Mouse (Mus musculus): ENCODE results near the gene Tmtc1.

GRCm38 (mm10) chr6:148218235-148219076, 225.7 kb downstream of the Tmtc1 start:
- TF ChIP-seq POLR2A (IDR thresholded peaks at IDR 0.05; ENCODE audit: insufficient read depth, low read length) (no peak), CTCF (IDR thresholded peaks at IDR 0.05; ENCODE audit: low read depth, low read length) (no peak), EP300 (IDR thresholded peaks at IDR 0.05; ENCODE audit: insufficient read depth, low read depth, low read length) (no peak)

Data from ES-Bruce4 (cell line).